Mouse (Mus musculus): ENCODE measurements at regions not wholly inside any gene's neighbourhood (a gene's known extent, or its start where the extent isn't known, plus 50 kb on each side); places are given as distances from the start of the nearest gene placed in this dataset.
A peak's percentile ranks its signal among the peaks of the same experiment; 100 is the strongest.

DNA sequence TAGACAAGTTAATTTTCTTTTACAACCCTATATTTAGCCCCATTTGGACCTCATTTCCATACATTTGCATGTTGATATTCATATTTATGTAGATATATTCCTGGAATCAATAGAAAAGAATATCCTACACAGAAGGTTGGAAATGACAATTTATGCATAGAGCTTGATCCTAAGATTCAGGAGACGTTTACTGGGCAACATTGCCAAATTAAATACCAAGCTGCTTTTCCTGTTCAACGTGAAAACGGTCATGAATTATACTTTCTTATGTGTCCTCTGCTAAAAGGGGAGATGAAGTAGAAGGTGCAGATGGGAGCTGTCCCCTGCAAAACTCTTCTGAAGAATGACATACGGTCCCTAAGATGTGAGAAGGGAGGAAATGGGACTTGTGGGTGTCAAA, 2888.9 kb upstream of the Lrrc6 start:
- DNase-seq (ENCODE audit: inconsistent ontology term), result no peak

DNA sequence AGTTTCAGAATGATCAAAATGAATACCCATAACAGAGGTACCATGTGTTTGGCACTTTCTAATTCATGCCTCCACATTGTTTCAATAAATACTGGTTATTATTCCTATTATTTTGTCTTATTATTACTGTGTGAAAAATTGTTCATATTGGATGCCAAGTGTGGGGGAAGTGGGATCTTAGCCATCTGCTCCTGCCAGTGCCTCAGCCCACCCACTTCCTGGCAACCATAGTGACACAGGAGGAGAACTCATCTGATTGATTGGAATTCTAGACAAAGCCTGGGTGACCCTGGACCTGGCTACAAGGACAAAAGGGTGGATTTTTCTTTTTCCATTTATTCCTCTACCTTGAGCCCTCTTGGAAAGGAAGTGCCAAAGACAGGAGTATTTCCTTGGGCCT, 2886.8 kb upstream of the Lrrc6 start:
- peak; percentile 56 for DNase-seq (ENCODE audit: inconsistent ontology term)

DNA sequence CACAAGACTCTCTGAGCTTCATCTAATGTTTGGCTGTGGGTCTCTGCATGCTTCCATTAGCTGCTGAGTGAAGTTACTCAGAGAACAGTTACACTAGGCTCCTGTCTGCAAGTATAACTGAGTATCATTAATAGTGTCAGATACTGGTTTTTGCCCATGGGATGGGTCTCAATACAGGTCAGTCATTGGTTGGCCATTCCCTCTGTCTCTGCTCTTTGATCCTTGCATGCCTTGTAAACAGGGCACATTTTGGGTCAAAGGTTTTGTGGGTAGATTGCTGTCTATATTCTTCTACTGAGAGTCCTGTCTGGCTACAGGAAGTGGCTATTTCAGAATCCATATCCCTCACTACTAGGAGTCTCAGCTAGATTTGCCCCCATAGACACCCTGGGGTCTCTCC, 2864.7 kb upstream of the Lrrc6 start:
- no peak for DNase-seq (ENCODE audit: inconsistent ontology term)

DNA sequence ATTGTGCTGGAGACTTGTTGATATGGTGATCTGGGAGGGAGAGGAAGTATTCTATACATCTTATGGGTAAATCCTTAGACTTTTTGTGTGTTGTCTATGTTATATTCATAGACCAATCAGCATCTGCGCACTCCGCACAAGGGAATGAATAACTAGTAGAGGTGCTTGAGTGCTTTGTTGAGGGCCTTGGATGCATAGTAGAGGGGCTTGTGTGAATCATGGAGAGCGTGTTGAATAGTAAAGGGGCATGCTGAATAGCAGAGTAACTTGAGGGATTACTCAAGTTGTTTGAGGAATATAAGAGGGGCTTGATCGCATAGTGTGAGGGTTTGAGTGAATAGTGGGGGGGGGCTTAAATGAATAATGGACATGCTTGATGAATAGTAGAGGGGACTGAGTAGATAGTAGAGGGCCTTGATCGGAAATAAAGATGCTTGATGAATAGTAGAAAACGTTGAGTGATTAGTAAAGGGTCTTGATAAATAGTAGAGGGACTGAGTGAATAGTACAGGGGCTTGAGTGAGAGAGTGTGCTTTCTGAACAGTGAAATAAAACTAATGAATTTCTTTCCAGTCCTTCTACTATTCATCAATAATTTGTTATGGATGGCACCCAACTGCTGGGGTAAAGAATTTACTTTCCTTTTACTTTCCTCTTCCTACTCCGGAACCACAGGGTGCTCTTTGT, 2849.5 kb upstream of the Lrrc6 start:
- DNase-seq (ENCODE audit: inconsistent ontology term), result no peak

DNA sequence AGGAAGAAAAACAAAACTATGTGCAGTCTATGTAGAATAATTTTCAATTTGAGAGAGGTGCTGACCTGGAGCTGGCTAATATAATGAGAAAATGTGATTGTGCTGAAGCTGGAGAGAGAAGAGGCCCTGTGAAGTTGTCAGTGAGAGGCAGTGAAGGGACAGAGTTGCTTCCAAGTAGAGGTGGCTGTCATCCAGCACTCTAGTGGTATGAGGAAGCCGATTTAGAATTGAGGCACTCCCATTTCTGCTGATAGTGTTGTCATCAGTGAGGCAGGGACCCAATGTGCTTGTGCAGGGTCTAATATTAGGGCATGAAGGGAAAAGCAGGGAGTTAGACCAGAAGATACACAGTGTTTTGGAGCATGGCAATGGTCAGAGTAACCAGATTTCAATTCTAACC, 2845.4 kb upstream of the Lrrc6 start:
- no peak for DNase-seq (ENCODE audit: inconsistent ontology term)

DNA sequence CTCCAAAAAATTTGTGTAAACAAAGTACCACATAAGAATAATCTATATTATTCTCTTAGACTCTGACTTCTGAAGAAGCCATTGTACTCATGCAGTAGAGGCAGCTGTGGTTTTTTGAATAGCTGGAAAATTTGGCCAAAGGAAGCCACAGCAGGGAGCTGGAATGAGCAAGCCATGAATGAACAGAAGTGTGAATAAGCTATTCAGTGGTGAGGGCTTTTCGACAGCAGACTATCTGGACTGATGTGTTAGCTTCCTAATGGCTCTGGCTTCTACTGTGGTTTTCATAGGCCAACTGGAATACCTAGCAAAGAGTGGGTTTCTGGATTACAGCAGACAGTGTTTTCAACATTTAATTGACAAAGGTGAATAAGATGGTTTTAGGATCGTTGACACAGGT, 2842.0 kb upstream of the Lrrc6 start:
- DNase-seq (ENCODE audit: inconsistent ontology term), result peak; percentile 81

DNA sequence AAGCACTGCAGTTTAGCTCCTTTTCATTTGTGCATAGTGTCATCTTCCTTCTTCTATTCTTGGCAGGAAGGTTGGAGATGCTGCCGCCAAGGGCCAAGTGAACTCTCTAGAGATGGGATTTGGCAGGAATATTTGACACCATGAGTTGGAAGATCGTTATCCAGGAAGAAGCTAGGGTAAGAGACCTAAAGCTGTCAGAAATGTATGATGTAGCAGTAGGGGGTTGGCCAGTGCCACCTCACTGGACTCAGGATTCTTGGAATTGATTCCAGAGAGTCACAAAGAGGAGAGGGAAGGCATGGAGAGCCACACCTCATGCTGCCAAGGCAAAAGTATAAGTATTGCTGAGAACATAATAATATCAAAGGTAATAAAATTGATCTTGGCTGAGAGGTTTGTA, 2835.8 kb upstream of the Lrrc6 start:
- DNase-seq (ENCODE audit: inconsistent ontology term), result no peak

DNA sequence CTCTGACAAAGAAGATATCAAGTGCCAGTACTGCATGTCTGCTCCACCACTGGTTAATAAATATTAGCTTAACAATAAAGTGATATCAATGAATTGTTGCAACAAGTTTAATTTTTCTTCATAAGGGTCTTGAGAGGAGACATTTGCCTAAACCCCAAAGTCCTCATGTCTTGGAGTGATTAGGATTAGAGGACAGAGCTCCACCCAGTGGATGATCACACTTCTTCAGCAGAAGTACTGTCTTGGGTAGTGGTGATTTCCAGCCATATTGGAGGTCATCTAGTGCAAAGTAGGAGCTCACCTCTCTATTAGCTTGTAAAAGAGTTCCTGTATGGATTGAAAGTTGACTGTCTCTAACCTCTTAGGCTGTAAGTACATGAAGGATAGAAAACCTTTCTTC, 2825.8 kb upstream of the Lrrc6 start:
- no peak for DNase-seq (ENCODE audit: inconsistent ontology term)

DNA sequence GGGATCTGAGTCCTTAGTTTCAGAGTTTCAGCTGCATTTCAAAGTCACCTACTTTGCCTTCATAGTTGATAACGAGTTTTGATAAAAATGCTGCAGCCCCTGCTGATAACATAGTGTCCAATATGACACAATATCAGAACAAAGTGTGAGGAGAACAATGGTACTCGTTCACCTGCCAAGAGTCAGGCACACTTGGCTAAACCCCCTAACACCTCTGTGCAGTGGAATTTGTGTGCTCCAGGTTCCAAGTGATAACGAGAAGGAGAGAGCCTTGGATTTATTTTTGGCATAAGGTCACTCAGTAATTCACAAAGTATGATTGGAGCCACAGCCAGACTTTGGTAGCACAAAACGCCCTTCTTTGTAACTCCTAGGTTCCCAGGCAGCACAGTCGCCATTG, 2802.4 kb upstream of the Lrrc6 start:
- no peak for DNase-seq (ENCODE audit: inconsistent ontology term)

DNA sequence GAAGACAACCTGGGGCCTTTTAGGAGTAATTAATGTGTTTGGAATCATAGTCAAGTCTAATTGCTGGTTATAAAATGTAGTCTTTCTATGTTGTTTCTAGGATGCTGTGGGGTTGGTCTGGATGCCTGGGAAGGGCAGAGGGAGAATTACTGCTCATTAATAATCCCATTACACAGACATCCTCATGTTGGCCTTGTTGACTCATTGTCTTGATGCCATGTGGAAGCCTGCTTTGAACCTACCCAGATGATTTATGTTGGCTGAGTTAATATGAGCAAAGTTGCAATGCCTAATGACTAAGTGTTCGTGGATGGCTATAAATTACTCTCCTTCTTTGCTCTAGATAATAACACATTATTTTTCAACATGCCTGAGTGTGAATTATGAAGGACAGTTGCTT, 2790.6 kb upstream of the Lrrc6 start:
- peak; percentile 25 for DNase-seq (ENCODE audit: inconsistent ontology term)

DNA sequence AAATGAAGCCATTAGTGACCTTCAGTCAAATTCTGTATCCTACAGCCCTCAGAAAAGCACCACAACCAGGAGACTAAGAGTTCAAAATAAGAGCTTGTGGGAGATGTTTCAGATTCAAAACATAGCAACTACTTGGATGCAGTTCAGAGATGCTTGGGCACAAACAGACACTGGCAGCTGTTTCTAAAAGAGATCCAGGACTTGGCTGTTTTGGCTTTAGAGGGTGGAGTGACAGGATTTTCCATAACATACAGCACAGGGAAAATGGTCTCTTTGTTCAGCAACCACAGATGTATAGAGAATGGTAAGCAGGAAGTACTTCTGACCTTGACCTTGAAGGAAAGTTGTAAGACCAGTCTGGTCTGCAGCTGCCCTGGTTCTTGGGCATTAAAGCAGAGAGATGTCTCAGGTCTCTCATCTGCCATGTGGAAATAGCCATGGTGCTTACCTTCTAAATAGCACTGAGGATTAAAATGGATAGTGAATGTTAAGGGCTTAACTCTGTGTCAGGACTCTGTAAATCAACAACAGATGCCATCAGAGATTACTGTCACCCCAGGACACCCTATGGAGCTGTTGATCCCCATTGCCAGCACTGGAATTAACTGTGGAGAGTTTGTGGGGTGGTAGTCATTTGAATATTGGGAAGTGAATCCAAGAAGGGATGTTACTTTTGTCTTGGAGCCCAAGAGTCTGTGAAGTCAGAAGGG, 2775.0 kb upstream of the Lrrc6 start:
- peak; percentile 15 for DNase-seq (ENCODE audit: inconsistent ontology term)

DNA sequence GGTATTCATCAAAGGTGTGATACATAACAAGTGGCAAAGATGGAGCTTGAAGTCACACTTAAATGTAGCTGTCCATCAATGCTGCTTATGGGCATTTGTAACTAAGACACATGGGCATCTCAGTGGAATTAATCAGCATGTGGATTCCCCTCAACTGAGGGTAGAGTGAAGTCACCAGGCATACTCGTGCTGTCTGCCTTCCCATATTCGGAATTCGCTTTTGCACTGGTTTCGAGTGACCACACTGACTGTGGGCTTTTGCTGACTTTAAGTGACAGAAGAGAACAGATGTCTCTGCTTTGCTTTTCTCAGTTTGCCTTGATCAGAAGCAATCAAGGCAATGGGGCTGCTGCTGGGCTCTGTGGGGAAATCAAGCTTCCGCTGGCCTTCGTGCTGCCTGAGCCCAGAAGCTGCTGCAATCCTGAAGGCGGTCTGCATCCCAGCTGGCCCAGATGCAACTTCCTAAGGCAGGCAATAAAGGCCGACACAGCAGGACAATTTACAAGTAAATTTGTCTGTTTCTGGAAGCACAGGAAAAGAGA, 2773.6 kb upstream of the Lrrc6 start:
- no peak for DNase-seq (ENCODE audit: inconsistent ontology term)

DNA sequence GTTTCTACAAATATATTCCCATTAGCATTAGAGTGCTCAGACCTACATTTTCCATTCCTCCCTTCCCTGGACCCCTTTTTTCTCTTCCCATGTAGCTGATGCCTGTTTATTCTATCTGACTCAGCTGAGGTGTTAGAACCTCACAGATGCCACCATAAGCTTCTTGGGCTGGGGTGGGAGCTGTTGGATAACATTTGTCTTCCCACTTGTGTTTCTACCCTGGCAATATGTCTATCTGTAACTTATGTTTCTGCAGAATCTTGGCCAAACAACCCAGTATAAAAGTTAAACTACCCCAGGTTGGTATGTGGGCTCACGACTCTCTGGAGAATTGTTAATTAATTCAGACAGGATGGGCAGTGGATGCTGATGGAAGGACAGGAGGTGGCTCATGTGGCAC, 2772.8 kb upstream of the Lrrc6 start:
- DNase-seq (ENCODE audit: inconsistent ontology term), result no peak

DNA sequence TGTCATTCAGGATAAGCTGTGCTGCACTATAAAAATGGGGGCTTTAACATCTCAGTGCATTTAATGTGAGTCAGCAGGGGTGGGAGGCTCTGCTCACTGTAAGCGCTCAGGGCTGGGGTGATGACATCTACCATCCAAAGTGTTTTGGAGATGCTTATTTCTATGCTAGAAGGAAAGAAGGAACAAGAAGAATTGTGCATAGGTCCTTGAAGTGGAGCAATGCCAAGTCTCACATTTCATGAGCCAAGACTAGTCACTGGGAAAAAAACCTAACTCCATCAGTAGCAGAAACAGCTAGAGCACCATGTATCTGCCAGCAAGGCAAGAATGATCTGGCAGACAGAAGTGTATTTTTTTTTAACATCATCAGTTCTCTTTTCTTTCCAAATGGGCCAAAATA, 2761.2 kb upstream of the Lrrc6 start:
- DNase-seq (ENCODE audit: inconsistent ontology term), result no peak

DNA sequence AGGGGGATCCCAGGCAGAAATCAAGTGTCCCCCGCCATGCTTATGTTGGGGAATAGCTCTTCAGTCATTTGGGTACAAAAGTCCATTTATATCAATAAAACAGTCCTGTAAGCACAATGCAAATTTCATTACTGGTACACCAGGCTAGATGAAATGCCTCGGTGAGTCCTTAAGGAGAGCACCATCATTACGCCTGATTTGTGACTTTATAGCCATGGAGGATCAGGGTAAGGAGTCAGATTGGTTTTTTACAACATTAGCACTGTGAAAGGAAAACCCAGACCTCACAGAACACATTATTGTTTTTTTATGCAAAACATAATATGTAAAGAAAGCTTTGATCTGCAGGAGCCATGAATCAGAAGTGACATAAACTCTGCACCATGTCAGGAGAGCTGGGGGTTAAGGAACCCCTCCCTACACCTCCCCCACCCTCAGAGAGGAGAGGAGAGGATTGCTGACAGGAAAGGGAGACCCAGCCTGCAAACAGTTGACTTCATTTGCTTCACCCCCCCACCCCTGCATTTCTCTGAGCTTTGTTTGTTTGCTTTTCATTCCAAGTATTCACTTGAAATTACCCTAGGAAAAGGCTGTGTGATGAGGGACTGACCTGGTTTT, 2756.6 kb upstream of the Lrrc6 start:
- no peak for DNase-seq (ENCODE audit: inconsistent ontology term)

DNA sequence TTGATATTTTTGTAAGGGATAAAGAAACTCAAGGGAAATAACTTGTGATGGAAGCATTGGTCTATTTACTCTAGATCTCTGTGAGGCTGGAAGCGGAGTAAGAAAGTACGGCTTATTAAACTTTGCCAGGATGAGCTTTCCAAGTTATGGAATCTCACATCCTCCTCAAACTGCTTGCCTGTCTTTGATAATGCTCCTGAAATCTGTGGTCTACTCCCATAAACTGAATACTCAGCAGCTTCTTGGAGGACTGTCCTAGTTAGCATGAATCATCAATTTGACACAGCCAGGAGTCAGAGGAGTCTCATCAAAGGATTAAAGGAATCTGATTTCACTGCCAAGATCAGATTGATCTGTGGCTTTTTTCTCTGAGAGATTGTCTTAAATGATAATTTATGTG, 2753.0 kb upstream of the Lrrc6 start:
- DNase-seq (ENCODE audit: inconsistent ontology term), result peak; percentile 72

DNA sequence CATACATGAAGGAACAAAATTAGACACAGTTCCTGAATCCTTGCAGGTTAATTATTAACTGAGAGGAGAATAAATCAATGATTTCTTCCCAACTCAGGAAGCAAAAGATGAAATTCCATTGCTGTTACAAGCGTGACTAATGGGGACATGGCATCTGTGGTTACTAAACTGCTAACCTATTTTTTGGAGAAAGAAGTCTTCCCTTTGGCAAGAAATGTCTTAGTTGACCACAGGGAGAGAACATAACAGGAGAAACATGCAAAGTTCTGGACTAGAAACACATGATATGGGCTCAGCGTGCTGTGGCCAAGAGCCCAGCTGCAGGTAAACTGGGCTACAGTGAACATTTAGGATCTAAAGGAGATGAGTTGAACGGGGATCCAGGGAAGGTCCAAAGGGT, 2751.4 kb upstream of the Lrrc6 start:
- peak; percentile 56 for DNase-seq (ENCODE audit: inconsistent ontology term)

DNA sequence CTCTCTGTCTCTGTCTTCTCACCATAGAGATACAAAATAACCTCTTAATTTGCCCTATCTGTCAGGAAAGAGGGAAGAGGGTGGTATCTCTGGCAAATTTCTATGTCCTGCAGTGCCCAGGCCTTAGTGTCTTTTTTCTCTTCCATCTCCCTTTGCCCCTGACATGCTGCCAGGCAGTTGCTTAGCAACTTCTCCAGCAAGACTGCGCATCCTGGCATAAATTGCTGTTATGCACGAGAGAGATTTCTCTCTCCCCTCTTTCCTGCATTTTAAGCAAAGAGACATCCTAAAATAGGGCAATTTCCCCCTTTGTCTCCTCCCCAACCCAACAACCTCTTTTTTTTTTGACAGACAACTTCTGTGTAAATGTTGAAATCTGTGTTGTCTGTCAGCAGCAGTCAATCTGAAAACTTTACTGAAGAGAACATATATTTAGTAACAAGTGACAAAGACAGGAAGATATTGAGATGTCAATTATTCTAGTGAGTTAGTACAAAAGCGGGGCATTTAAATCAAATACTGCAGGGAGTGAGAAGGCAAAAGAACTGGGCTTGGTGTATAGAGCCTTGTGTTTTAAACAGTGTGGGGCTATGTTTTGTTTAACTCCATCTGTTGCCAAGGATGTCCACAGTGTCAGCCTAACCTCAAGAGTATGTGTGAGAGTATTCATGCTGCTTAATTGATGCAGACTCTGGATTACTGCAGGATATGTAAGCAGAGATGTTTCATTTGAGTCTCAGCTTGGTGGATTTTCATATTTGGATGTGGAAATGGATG, 2745.7 kb upstream of the Lrrc6 start:
- DNase-seq (ENCODE audit: inconsistent ontology term), result peak; percentile 30

DNA sequence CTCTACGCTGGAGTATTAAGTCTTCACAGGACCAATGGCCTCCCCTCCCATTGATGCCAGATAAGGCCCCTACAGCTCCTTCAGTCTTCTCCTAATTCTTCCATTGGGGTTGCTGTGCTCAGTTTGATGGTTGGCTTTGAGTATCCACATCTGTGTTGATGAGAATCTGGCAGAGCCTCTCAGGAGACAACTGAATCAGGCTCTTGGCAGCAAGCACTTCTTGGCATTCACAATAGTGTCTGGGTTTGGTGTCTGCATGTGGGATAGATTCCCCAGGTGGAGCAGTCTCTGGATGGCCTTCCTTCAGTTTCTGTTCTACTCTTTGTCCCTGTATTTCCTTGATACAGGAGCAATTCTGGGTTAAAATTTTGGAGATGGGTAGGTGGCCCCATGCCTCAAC, 2734.6 kb upstream of the Lrrc6 start:
- no peak for DNase-seq (ENCODE audit: inconsistent ontology term)

DNA sequence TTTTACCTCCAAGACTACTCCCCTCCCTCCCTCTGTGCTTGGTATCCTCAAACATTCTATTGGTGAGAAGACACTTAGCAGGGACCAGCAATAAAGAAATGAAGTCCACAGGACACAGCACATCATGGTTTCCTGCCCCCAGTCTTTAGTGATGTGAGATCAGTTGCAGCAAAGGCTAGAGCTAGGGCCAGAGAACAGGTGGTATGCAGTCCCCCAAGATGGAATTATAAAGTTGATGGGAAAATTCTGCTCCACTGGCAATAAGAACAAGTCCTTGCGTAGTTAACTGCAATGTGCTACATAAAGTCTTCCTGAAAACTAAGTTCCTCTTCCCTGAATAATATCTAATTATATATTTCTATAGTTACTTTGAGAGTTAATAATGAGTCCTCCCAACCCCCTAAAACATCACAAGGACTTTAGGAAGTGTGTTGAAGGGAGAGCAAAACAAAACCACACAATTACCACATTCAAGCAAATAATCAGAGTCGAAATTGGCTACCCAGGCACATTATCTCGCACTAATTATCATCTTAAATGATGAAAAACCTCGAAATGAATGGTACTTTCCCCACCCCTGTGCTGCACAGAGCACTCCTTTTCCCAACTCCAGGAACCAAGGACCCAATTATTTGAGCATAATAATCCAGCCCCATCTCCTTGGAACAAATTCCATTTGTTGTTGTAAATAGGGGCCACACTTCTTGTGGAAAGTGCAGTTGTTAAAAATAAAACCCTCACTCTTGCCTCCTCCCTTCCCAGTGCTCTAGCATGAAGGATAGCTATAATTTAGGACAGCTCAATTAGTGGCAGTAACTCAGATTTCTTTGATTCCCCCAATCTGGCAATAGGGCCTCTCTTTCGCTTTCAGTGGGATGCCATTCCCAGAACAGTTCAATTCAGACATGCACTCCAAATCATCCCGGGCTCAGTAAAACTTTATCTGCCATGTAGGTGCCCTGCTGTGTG, 2724.2 kb upstream of the Lrrc6 start:
- peak; percentile 90 for DNase-seq (ENCODE audit: inconsistent ontology term)

DNA sequence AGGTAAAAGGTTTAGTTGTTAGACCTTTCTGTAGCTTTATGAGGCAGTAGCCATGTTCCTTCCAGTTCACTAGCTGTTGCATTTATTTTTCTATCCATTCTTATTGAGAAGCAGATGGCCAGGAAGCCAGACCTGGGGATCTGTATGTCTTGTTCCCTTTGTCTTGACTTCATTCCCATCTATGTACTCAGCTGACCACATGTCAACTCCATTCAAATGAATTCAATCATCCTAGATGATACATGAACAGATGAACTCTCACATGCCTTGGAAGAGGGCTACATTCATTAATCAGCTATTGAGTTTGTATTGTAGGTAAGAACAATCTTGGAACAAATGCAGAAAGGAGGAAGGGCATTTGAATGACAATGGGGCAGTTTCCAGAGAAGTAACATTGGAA, 2722.7 kb upstream of the Lrrc6 start:
- DNase-seq (ENCODE audit: inconsistent ontology term), result peak; percentile 98

Measured in Muller cell, postnatal 12 days (primary cell).